24 mouse cellular contexts compared by ENCODE assay signal in genomic region chr4:145031510-145031909, GRCm38 (mm10).
DNase-seq lines count a peak whose midpoint lies in the region; ATAC-seq and TF ChIP-seq lines count a peak whose summit lies in the region.
"Had no signal": no experiment of that assay in that cellular context is flagged by ENCODE, and none has a peak within 500 bp of the region (broad histone marks: within the 10 kb centered on the region; RNA-seq: fewer than 3 reads in every experiment).

No protein-coding gene starts in this region.

- WGBS in liver, embryonic 12.5 days (ENCODE audit: insufficient replicate concordance) = 78% methylated on average over 4 of the region's 4 CpGs
- WGBS in liver, postnatal 0 days (ENCODE audit: insufficient replicate concordance) = 76% methylated on average over 4 of the region's 4 CpGs
- WGBS in intestine, embryonic 15.5 days = 54% methylated on average over 4 of the region's 4 CpGs
- 29% methylated on average over 4 of the region's 4 CpGs for WGBS in kidney, adult 2 months

- no peak overlapping the region for H3K9ac ChIP-seq in liver, embryonic 12.5 days
- no peak overlapping the region for H3K9ac ChIP-seq in liver, postnatal 0 days (replicated peaks)
- H3K9ac ChIP-seq in intestine, embryonic 15.5 days = no peak overlapping the region
- H3K9ac ChIP-seq: embryonic facial prominence, embryonic 15.5 days; heart, embryonic 13.5 days; hindbrain, embryonic 15.5 days; limb, embryonic 13.5 days; lung, embryonic 14.5 days; midbrain, embryonic 15.5 days; stomach, embryonic 15.5 days had no signal

- peaks cover 17% of the 10 kb centered on the region for H3K36me3 ChIP-seq in liver, embryonic 12.5 days
- peaks cover 6% of the 10 kb centered on the region for H3K36me3 ChIP-seq in liver, postnatal 0 days (replicated peaks; ENCODE audit: insufficient read depth, low read length)
- H3K36me3 ChIP-seq in intestine, embryonic 15.5 days = no peaks in the 10 kb centered on the region
- H3K36me3 ChIP-seq in kidney, adult 2 months (ENCODE audit: control insufficient read depth, insufficient read depth, low read length) = no peaks in the 10 kb centered on the region
- H3K36me3 ChIP-seq: embryonic facial prominence, embryonic 15.5 days; hindbrain, embryonic 15.5 days; midbrain, embryonic 15.5 days; stomach, embryonic 15.5 days had no signal

- no peak overlapping the region for H3K4me2 ChIP-seq in liver, embryonic 12.5 days
- H3K4me2 ChIP-seq in liver, postnatal 0 days (ENCODE audit: low read depth, low read length) = no peak overlapping the region
- no peak overlapping the region for H3K4me2 ChIP-seq in intestine, embryonic 15.5 days (replicated peaks)
- H3K4me2 ChIP-seq: embryonic facial prominence, embryonic 15.5 days; heart, embryonic 13.5 days; hindbrain, embryonic 15.5 days; limb, embryonic 13.5 days; lung, embryonic 14.5 days; midbrain, embryonic 15.5 days; stomach, embryonic 15.5 days had no signal

- H3K27ac ChIP-seq in liver, embryonic 12.5 days = 0 out of 2 replicates have a peak overlapping the region, but pooled peaks have one; percentile 57
- no peak overlapping the region for H3K27ac ChIP-seq in liver, postnatal 0 days (ENCODE audit: low read depth)
- no peak overlapping the region for H3K27ac ChIP-seq in intestine, embryonic 15.5 days
- H3K27ac ChIP-seq in kidney, adult 2 months (ENCODE audit: insufficient read depth, low read depth, low read length) = peak overlapping the region; percentile 49
- H3K27ac ChIP-seq: embryonic facial prominence, embryonic 15.5 days; heart, embryonic 13.5 days; hindbrain, embryonic 15.5 days; limb, embryonic 13.5 days; midbrain, embryonic 15.5 days; stomach, embryonic 15.5 days had no signal

- no peak for TF ChIP-seq POLR2A in kidney, adult 2 months (IDR thresholded peaks at IDR 0.05; ENCODE audit: low read depth, low read length)

- no peak for ATAC-seq in liver, embryonic 12.5 days
- ATAC-seq in liver, postnatal 0 days = no peak
- ATAC-seq in intestine, embryonic 15.5 days = peak; percentile 49
- ATAC-seq: midbrain, embryonic 15.5 days had no signal

- TF ChIP-seq EP300 in liver, postnatal 0 days (IDR thresholded peaks at IDR 0.05; ENCODE audit: low read depth) = no peak

- TF ChIP-seq CTCF in liver, postnatal 0 days (IDR thresholded peaks at IDR 0.05; ENCODE audit: low read depth) = no peak
- TF ChIP-seq CTCF in kidney, adult 2 months (conservative IDR thresholded peaks at IDR 0.05; ENCODE audit: insufficient read depth, insufficient read length, low read depth, low read length) = no peak

- no peaks in the 10 kb centered on the region for H3K9me3 ChIP-seq in liver, embryonic 12.5 days (replicated peaks)
- no peaks in the 10 kb centered on the region for H3K9me3 ChIP-seq in liver, postnatal 0 days (ENCODE audit: low read length)
- no peaks in the 10 kb centered on the region for H3K9me3 ChIP-seq in intestine, embryonic 15.5 days
- H3K9me3 ChIP-seq: embryonic facial prominence, embryonic 15.5 days; heart, embryonic 13.5 days; hindbrain, embryonic 15.5 days; limb, embryonic 13.5 days; midbrain, embryonic 15.5 days; stomach, embryonic 15.5 days had no signal

- DNase-seq in liver, postnatal 0 days = no peak
- DNase-seq in kidney, adult 2 months = peak; percentile 89
- peak; percentile 71 for DNase-seq in kidney, postnatal 14 days
- no peak for DNase-seq in spleen, postnatal 14 days (ENCODE audit: low spot score in 2 of 2)
- no peak for DNase-seq in c-Kit-positive CD71-positive TER-119-positive erythroid progenitor cells, embryonic 14.5 days (ENCODE audit: low spot score)
- DNase-seq: adrenal gland, postnatal 25 days; cerebellum, adult 18-20 months; cerebellum, postnatal 25 days; gastrocnemius, postnatal 10 days; heart, adult 11 months; heart, postnatal 4 days; lung, embryonic 14.5 days; right cerebral cortex, postnatal 14 days; thymus, adult 2 months had no signal

- no peak overlapping the region for H3K4me3 ChIP-seq in liver, embryonic 12.5 days
- no peak overlapping the region for H3K4me3 ChIP-seq in liver, postnatal 0 days (ENCODE audit: low read depth, low read length)
- no peak overlapping the region for H3K4me3 ChIP-seq in intestine, embryonic 15.5 days (replicated peaks)
- no peak overlapping the region for H3K4me3 ChIP-seq in kidney, adult 2 months (ENCODE audit: insufficient read depth, low read depth, low read length)
- H3K4me3 ChIP-seq: embryonic facial prominence, embryonic 15.5 days; heart, embryonic 13.5 days; hindbrain, embryonic 15.5 days; limb, embryonic 13.5 days; midbrain, embryonic 15.5 days; myocyte; stomach, embryonic 15.5 days had no signal

- no peaks in the 10 kb centered on the region for H3K27me3 ChIP-seq in liver, embryonic 12.5 days (replicated peaks)
- no peaks in the 10 kb centered on the region for H3K27me3 ChIP-seq in liver, postnatal 0 days (ENCODE audit: insufficient read depth, low read length)
- H3K27me3 ChIP-seq in intestine, embryonic 15.5 days (replicated peaks) = no peaks in the 10 kb centered on the region
- H3K27me3 ChIP-seq in kidney, adult 2 months (replicated peaks; ENCODE audit: control insufficient read depth, insufficient read depth, low read length) = no peaks in the 10 kb centered on the region
- H3K27me3 ChIP-seq: CH12.LX; embryonic facial prominence, embryonic 15.5 days; heart, embryonic 13.5 days; hindbrain, embryonic 15.5 days; limb, embryonic 13.5 days; midbrain, embryonic 15.5 days; stomach, embryonic 15.5 days had no signal

- H3K4me1 ChIP-seq in liver, embryonic 12.5 days = peaks cover 80% of the 10 kb centered on the region
- peaks cover 58% of the 10 kb centered on the region for H3K4me1 ChIP-seq in liver, postnatal 0 days (ENCODE audit: insufficient read depth)
- peaks cover 60% of the 10 kb centered on the region for H3K4me1 ChIP-seq in intestine, embryonic 15.5 days (replicated peaks)
- H3K4me1 ChIP-seq in kidney, adult 2 months (ENCODE audit: control insufficient read depth, insufficient read depth, low read length) = peaks cover 48% of the 10 kb centered on the region

Comparison
In these comparisons a context has a peak if more than half of its experiments do, and no peak if none do; other contexts are left out.
1. H3K27ac ChIP-seq: peak in liver, embryonic 12.5 days (single experiment) and kidney, adult 2 months (single experiment); none in liver, postnatal 0 days (single experiment) and intestine, embryonic 15.5 days (single experiment).
2. DNase-seq: peak in kidney, adult 2 months (single experiment) and kidney, postnatal 14 days (single experiment); none in liver, postnatal 0 days (single experiment), spleen, postnatal 14 days (0 of 2) and c-Kit-positive CD71-positive TER-119-positive erythroid progenitor cells, embryonic 14.5 days (single experiment).